Mouse (Mus musculus) lung, embryonic 16.5 days (tissue): Measurements from ENCODE around the gene Rapgef4. TPM values are rescaled to one million over a fixed set of nuclear protein-coding genes. Genes with fewer than 3 reads are reported as not detected.
"Not testable (repeated sequence)": the region's sequence is repeated elsewhere in the genome, so short reads cannot be mapped to it uniquely, and the experiment has no call there.

Experiments used
- ATAC-seq: fragments of 200-750 bp; cut with Nextera tagmentation; 2 replicates; pipeline ENCODE4 v1.8.0; 2017; ENCODE audit warnings: low read depth, mild to moderate bottlenecking, moderate library complexity
- H3K27ac ChIP-seq: fragments of 300-500 bp; sonication (generic); 2 replicates; pipeline ENCODE4 v1.5.1; 2014; ENCODE audit warnings: mild to moderate bottlenecking, control low read depth, low read length
- H3K27me3 ChIP-seq: fragments of 300-500 bp; sonication (generic); 2 replicates; pipeline ENCODE4 v1.6.1; 2014; ENCODE audit warnings: low read depth, low read length, mixed read lengths; ENCODE audit not compliant: control insufficient read depth, insufficient read depth
- H3K36me3 ChIP-seq: fragments of 300-500 bp; sonication (generic); 2 replicates; pipeline ENCODE4 v1.6.1; 2014; ENCODE audit warnings: low read length; ENCODE audit not compliant: control insufficient read depth, insufficient read depth
- H3K4me1 ChIP-seq: fragments of 300-500 bp; sonication (generic); replicated peaks from 2 replicates; pipeline ENCODE4 v1.6.1; 2014; ENCODE audit warnings: low read length, mixed read lengths; ENCODE audit not compliant: control insufficient read depth, insufficient read depth
- H3K4me2 ChIP-seq: fragments of 300-500 bp; sonication (generic); 2 replicates; pipeline ENCODE4 v1.6.1; 2014; ENCODE audit warnings: low read depth, low read length, control low read depth
- H3K4me3 ChIP-seq: fragments of 300-500 bp; sonication (generic); 2 replicates; pipeline ENCODE4 v1.5.1; 2014; ENCODE audit warnings: mild to moderate bottlenecking, low read length, control low read depth
- H3K9ac ChIP-seq: fragments of 300-500 bp; sonication (generic); 2 replicates; pipeline ENCODE4 v1.6.1; 2014; ENCODE audit warnings: low read length, control low read depth
- H3K9me3 ChIP-seq: fragments of 300-500 bp; sonication (generic); 2 replicates; pipeline ENCODE4 v1.6.1; 2016; ENCODE audit warnings: low read length; ENCODE audit not compliant: control insufficient read depth
- WGBS: fragments of 180-500 bp; shearing (Covaris S2); extraction: QIAGEN DNeasy Blood & Tissue Kit; methylation state at CpG from one replicate; pipeline ENCODE4 v1.1.7; 2014; 5-methylcytosine and 5-hydroxymethylcytosine counted together
- polyA plus RNA-seq: library from polyadenylated mRNA; unstranded; fragments of >200 nt; fragmentation: Nextera tagmentation; extraction: Ambion mirVana; gene quantifications from 2 replicates; pipeline ENCODE4 v1.2.1, GENCODE M21; 2015

Gene Rapgef4
- polyA plus RNA-seq, 1 experiment from 2014 or later = 3.7 TPM

DNA sequence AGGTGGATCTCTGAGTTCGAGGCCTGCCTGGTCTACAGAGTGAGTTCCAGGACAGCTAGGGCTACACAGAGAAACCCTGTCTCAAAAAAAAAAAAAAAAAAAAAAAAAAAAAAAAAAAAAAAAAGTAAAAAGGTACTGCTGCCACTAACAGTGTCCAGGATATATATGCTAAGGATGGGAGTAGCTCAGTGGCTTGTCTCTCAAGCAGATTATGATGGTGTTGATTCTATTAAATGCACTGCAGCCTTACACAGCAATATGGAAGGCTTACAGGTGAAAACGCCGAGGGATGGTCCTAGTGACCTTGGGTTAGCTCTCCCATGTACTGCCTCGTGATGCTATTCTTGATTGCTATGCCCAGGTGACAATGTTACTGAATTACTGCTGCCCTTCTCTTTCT lies 160.7 kb downstream of the Rapgef4 start:
- not testable (repeated sequence) for H3K27me3 ChIP-seq, H3K27ac ChIP-seq, H3K4me2 ChIP-seq, H3K9me3 ChIP-seq, ATAC-seq, H3K9ac ChIP-seq, H3K4me3 ChIP-seq, H3K36me3 ChIP-seq
- WGBS = 91% methylated on average over 4 of the region's 4 CpGs
- H3K4me1 ChIP-seq = peaks cover 24% of the 10 kb centered on the region

DNA sequence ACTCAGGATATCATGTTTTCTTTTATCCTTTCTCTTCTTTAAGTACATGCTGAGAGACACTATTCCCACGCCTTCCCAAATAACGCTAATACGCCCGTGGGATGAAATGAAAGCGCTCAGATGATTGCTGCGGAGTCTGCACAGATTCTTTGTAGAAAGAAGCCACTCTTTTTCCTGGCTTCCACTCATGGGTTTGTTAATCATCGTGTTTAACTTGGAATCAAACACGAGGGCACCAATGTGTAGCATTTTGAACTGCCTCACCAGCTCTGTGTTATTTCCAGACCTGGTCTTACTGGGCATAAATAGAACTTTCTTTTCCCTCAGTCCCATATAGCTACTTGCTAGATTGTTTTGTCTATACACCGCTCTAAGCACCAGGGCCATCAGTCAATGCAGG lies 162.4 kb downstream of the Rapgef4 start:
- Histone ChIP-seq H3K4me1 (peaks cover 21% of the 10 kb centered on the region), H3K27me3 (no peaks in the 10 kb centered on the region), H3K27ac (no peak overlapping the region), H3K9ac (no peak overlapping the region), H3K4me3 (no peak overlapping the region), H3K4me2 (no peak overlapping the region), H3K36me3 (no peaks in the 10 kb centered on the region), H3K9me3 (no peaks in the 10 kb centered on the region)
- 82% methylated on average over 9 of the region's 9 CpGs for WGBS
- ATAC-seq = no peak

DNA sequence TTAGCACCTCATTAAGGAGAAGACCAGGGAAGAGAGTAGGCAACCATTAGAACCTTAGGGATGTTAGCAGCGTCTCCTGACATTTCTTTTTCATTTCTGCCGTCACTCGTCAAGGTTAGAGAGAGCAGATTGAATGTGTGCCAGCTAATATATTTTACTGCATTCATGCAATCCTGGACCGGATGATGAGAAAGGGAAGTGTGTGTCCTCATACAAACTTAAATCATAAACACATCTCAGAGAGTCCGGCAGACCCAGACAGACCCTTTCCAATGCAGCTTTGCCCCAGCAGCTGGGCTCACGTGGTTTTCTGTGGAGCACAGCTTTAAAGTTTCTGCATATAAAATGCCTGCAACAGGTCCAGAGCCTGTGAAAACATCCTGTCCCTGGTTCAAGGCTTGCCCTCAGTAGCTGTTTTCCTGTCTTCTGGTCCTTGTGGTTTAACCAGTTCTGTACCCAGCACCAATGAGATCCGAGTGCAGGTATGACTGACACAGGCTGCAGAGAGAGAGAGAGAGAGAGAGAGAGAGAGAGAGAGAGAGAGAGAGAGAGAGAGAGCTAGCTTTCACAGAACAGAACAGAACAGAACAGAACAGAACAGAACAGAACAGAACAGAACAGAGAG lies 163.6 kb downstream of the Rapgef4 start:
- Histone ChIP-seq H3K36me3 (no peaks in the 10 kb centered on the region), H3K4me2 (no peak overlapping the region), H3K9me3 (no peaks in the 10 kb centered on the region), H3K4me3 (no peak overlapping the region), H3K27me3 (no peaks in the 10 kb centered on the region), H3K4me1 (peaks cover 27% of the 10 kb centered on the region), H3K27ac (peak overlapping the region; percentile 9; the same call in 1 of the 2 replicates), H3K9ac (no peak overlapping the region; the same call in none of the 2 replicates)
- WGBS = 25% methylated on average over 7 of the region's 7 CpGs
- peak; percentile 78 for ATAC-seq

GRCm38 (mm10) chr2:72145281-72145875 lies 164.3 kb downstream of the Rapgef4 start:
- H3K9ac ChIP-seq = no peak overlapping the region; the same call in none of the 2 replicates
- WGBS = 68% methylated on average over 11 of the region's 11 CpGs

DNA sequence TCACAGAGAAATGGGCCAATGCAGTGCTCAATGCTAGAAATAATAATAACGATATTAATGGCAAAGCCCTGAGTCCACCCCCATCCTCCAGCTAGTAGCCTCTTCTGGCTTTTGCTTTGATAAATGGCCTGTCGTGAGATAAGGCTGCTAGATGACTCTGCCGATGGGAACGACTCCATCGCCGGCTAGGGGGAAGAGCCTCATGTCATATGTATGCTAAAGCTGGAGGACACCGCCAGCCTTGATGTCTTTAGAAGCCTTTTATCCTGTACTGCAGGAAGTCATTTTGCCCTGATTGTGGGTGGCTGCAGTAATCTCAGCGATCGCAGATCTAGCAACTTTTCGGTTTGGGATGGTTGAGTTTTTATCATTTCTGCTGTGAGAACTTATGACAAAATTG lies 165.0 kb downstream of the Rapgef4 start:
- H3K27ac ChIP-seq = no peak overlapping the region
- no peak for ATAC-seq
- 22% methylated on average over 10 of the region's 10 CpGs for WGBS
- peaks cover 27% of the 10 kb centered on the region for H3K4me1 ChIP-seq
- H3K9me3 ChIP-seq = no peaks in the 10 kb centered on the region
- H3K36me3 ChIP-seq = no peaks in the 10 kb centered on the region
- H3K27me3 ChIP-seq = no peaks in the 10 kb centered on the region
- no peak overlapping the region for H3K9ac ChIP-seq
- H3K4me3 ChIP-seq = no peak overlapping the region
- H3K4me2 ChIP-seq = no peak overlapping the region

More at GRCm38 (mm10) chr2:72145281-72145875, 164.3 kb downstream of the Rapgef4 start:
- Histone ChIP-seq H3K27me3 (no peaks in the 10 kb centered on the region), H3K27ac (peak overlapping the region; percentile 9), H3K4me1 (peaks cover 27% of the 10 kb centered on the region), H3K4me2 (no peak overlapping the region), H3K36me3 (no peaks in the 10 kb centered on the region), H3K4me3 (no peak overlapping the region), H3K9me3 (no peaks in the 10 kb centered on the region)
- peak; percentile 43 for ATAC-seq

- H3K27me3 ChIP-seq = no peaks in the 10 kb centered on the region
- H3K36me3 ChIP-seq = no peaks in the 10 kb centered on the region
- no peaks in the 10 kb centered on the region for H3K9me3 ChIP-seq
- H3K27ac ChIP-seq = no peak overlapping the region
- H3K4me3 ChIP-seq = no peak overlapping the region
- no peak for ATAC-seq
- H3K4me1 ChIP-seq = peaks cover 27% of the 10 kb centered on the region
- no peak overlapping the region for H3K9ac ChIP-seq
- WGBS = 76% methylated on average over 7 of the region's 7 CpGs
- no peak overlapping the region for H3K4me2 ChIP-seq
Measured at GRCm38 (mm10) chr2:72147246-72147645, 166.2 kb downstream of the Rapgef4 start.

DNA sequence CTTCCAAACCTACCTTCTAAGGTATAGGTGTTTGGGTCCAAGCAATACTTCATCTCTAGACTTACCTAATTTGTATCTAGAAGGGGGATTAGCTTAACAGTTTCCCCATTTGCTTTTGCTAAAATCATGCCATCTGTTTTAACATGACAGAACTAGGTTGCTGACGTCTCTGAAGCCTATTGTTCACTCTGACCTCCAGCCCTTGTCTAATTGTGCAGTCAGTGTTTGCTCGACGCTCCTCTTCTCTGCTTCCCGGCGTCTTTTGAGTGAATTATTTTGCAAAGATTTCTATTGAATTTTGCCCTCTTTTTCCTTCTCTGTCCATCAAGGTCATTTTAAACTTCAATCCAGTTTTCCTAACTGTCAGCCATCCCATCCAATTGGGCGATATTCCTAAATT lies 166.7 kb downstream of the Rapgef4 start:
- Histone ChIP-seq H3K4me1 (peaks cover 27% of the 10 kb centered on the region), H3K4me2 (no peak overlapping the region), H3K27me3 (no peaks in the 10 kb centered on the region), H3K4me3 (no peak overlapping the region), H3K9me3 (no peaks in the 10 kb centered on the region), H3K36me3 (no peaks in the 10 kb centered on the region), H3K27ac (no peak overlapping the region), H3K9ac (no peak overlapping the region)
- ATAC-seq = no peak
- WGBS = 74% methylated on average over 6 of the region's 6 CpGs

GRCm38 (mm10) chr2:72148647-72149046 lies 167.6 kb downstream of the Rapgef4 start:
- WGBS = 30% methylated on average over 4 of the region's 4 CpGs
- no peak for ATAC-seq
- Histone ChIP-seq H3K36me3 (no peaks in the 10 kb centered on the region), H3K4me3 (no peak overlapping the region), H3K9ac (no peak overlapping the region), H3K4me1 (peaks cover 27% of the 10 kb centered on the region), H3K4me2 (no peak overlapping the region), H3K9me3 (no peaks in the 10 kb centered on the region), H3K27ac (no peak overlapping the region), H3K27me3 (no peaks in the 10 kb centered on the region)

GRCm38 (mm10) chr2:72149059-72149458 lies 168.0 kb downstream of the Rapgef4 start:
- Histone ChIP-seq H3K27me3 (no peaks in the 10 kb centered on the region), H3K4me1 (peaks cover 26% of the 10 kb centered on the region), H3K9me3 (no peaks in the 10 kb centered on the region), H3K27ac (no peak overlapping the region), H3K36me3 (no peaks in the 10 kb centered on the region), H3K4me3 (no peak overlapping the region), H3K4me2 (no peak overlapping the region), H3K9ac (no peak overlapping the region)
- ATAC-seq = no peak
- 25% methylated on average over 4 of the region's 4 CpGs for WGBS
